Mouse (Mus musculus): ENCODE results near the gene Rbsn. TPM values are rescaled to one million over a fixed set of nuclear protein-coding genes. Genes with fewer than 3 reads are reported as not detected.

The Rbsn gene
- 26.5 and 27.0 TPM in 2 replicates for polyA plus RNA-seq (2015; fragmentation: Nextera tagmentation; extraction: Ambion mirVana)

GRCm38 (mm10) chr6:92214773-92215449 is at the start of gene Rbsn:
Rbsn (minus strand) TSS chr6:92214925.
- Histone ChIP-seq H3K4me1 (peaks cover 12% of the 10 kb centered on the region), H3K27ac (peak within 1 kb of the TSS; percentile 18; the same call in 1 of the 2 replicates), H3K4me3 (peak within 1 kb of the TSS; percentile 85), H3K36me3 (peaks cover 10% of the 10 kb centered on the region), H3K27me3 (no peaks in the 10 kb centered on the region), H3K9ac (peak within 1 kb of the TSS; percentile 84), H3K9me3 (no peaks in the 10 kb centered on the region), H3K4me2 (peak within 1 kb of the TSS; percentile 84)
- peak; percentile 97 for ATAC-seq (ENCODE audit: borderline replicate concordance, extremely low read depth, low FRiP score, low TSS enrichment)
- 9% methylated on average over 35 of the region's 35 CpGs for WGBS

DNA sequence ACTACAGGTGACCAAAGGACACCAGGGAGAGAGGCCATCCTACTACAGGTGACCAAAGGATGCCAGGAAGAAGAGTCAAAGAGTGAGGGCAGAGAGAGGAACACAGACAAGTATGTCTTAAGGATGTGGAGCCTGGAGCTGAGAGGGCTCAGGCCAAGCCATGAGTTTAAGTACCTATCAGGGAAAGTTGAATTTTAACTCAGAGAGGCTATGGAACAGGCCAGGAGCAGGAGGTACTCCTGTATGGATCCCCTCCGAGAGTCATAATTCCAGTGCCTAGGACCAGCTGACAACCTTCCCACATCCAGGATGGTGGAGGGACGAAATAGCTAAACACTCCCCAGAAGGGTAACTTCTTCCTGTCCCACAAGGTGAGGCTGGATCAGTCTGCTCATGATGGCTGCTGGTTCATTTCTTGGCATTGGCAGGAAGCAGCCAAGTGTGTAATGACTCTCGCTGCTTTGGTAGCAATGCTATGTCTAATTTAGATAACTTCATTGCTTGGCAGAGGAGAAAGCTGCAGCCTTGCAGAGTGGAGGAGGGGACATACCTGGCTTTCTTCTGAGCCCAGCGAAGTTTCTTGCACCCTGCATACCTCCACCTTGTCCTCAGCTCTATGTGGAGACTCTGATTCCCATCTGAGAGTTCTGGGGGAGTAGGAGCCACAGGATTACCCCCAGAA is 46.6 kb upstream of the Rbsn start:
- Histone ChIP-seq H3K36me3 (no peaks in the 10 kb centered on the region), H3K9me3 (no peaks in the 10 kb centered on the region), H3K4me2 (no peak overlapping the region), H3K4me1 (no peaks in the 10 kb centered on the region), H3K4me3 (no peak overlapping the region), H3K27me3 (no peaks in the 10 kb centered on the region), H3K27ac (no peak overlapping the region), H3K9ac (no peak overlapping the region)
- WGBS: 61% methylated on average over 4 of the region's 4 CpGs
- no peak for ATAC-seq (ENCODE audit: borderline replicate concordance, extremely low read depth, low FRiP score, low TSS enrichment)

GRCm38 (mm10) chr6:92255346-92255745 is 40.6 kb upstream of the Rbsn start:
- Histone ChIP-seq H3K4me3 (no peak overlapping the region), H3K36me3 (no peaks in the 10 kb centered on the region), H3K9ac (no peak overlapping the region), H3K4me1 (no peaks in the 10 kb centered on the region), H3K27ac (no peak overlapping the region), H3K27me3 (no peaks in the 10 kb centered on the region), H3K9me3 (no peaks in the 10 kb centered on the region), H3K4me2 (no peak overlapping the region)
- ATAC-seq (ENCODE audit: borderline replicate concordance, extremely low read depth, low FRiP score, low TSS enrichment): no peak

DNA sequence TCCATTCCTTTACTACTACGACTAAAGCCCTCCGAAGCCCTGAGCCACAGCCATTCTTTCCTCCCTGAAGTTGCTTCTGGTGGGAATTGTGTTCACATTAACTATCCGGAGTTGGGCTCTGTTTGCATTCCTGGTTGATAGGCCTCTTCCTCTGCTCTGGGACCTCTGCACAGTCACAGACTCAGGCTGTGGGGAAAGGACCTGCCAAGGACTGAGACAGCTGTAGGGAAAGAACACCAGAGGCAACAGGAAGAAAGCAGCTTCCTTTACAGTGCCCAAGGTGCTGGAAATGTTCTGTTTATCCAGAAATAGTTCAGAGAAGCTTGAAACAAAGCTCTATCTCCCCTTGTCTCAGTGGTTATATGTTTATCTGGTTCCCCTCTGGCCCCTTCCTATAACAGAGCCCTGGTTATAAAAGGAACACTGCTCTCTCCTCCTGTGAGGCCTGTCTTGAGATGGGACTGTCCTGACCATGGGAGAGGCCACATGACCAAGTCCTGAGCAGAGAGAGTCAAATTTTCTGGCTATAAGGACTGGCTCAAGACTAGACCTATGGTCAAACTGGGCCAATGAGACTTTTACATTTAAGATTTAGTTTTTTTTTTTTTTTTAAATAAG is 38.6 kb upstream of the Rbsn start:
- peak; percentile 65 for ATAC-seq (ENCODE audit: borderline replicate concordance, extremely low read depth, low FRiP score, low TSS enrichment)
- Histone ChIP-seq H3K4me1 (no peaks in the 10 kb centered on the region), H3K36me3 (no peaks in the 10 kb centered on the region), H3K9me3 (no peaks in the 10 kb centered on the region), H3K27me3 (no peaks in the 10 kb centered on the region), H3K9ac (no peak overlapping the region), H3K4me2 (no peak overlapping the region), H3K4me3 (no peak overlapping the region), H3K27ac (peak overlapping the region; percentile 44)
- WGBS: 59% methylated on average over 3 of the region's 3 CpGs

DNA sequence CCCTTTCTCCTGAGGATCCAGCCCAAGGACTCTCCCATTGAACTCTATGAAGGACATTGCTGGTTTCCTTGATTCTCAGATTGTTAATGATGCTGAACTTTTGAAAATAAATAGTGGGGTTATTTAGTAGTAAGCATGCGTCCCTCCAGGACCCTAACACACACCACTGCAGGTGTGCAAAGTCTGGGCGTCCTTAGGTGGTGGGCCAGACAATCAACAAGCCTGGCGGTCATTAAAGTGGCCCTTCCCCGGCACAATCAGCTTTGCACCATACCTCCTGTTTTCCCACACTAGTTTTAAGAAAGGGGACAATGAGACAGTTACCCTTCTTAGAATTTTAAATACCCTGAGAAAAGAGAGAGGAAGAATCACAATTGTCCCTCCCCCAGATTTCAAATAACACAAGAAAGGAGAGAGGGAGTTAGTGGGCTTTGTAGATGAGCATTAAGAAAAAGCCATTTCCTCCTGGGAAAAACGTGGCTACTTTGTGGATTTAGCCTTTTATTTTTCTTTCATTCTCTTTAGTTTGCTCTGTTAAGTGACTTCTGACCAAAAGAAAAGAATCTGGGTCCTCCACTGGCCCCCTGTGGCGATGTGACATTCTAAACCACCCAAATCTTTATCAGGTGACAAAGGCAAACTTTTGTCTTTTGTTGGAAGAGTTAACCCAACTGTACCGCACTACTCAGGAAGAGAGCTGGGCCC is 32.6 kb upstream of the Rbsn start:
- H3K9me3 ChIP-seq: no peaks in the 10 kb centered on the region
- ATAC-seq (ENCODE audit: borderline replicate concordance, extremely low read depth, low FRiP score, low TSS enrichment): no peak
- WGBS: 31% methylated on average over 7 of the region's 7 CpGs
- H3K4me3 ChIP-seq: no peak overlapping the region
- no peak overlapping the region for H3K4me2 ChIP-seq
- no peak overlapping the region for H3K27ac ChIP-seq
- no peaks in the 10 kb centered on the region for H3K36me3 ChIP-seq
- H3K27me3 ChIP-seq: peaks cover 45% of the 10 kb centered on the region
- peaks cover 7% of the 10 kb centered on the region; the same call in 1 of the 2 replicates for H3K4me1 ChIP-seq
- no peak overlapping the region for H3K9ac ChIP-seq

DNA sequence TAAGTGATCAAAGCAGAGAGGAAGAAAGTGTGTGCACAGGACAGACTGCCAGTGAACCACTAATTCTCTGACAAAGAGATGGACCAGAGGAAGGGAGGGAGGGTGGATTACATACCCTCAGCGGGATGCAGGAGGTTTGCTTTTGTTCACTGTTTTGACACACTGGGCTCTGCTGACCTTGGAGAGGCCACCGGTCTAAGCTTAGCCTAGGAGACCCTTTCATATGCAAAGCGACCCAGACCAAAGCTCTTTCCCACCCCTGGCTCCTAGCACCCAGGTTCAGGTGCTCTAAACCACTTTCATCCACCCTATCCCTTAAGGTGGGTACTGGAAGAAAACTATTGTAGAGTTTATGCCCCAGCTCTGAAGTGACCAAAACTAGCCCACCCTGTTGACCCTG is 31.6 kb upstream of the Rbsn start:
- Histone ChIP-seq H3K9ac (no peak overlapping the region), H3K27me3 (peaks cover 48% of the 10 kb centered on the region), H3K9me3 (no peaks in the 10 kb centered on the region), H3K4me1 (peaks cover 7% of the 10 kb centered on the region; the same call in 1 of the 2 replicates), H3K4me3 (no peak overlapping the region), H3K4me2 (no peak overlapping the region), H3K36me3 (no peaks in the 10 kb centered on the region), H3K27ac (no peak overlapping the region)
- no peak for ATAC-seq (ENCODE audit: borderline replicate concordance, extremely low read depth, low FRiP score, low TSS enrichment)
- 20% methylated on average over 3 of the region's 3 CpGs for WGBS

GRCm38 (mm10) chr6:92244591-92244990 is 29.9 kb upstream of the Rbsn start, which contains the start of gene Trh:
Trh (minus strand) TSS chr6:92244650.
- no peak for ATAC-seq (ENCODE audit: borderline replicate concordance, extremely low read depth, low FRiP score, low TSS enrichment)
- Histone ChIP-seq H3K4me3 (peak within 1 kb of the TSS; percentile 30), H3K9ac (0 out of 2 replicates have a peak within 1 kb of the TSS, but pooled peaks have one; percentile 20), H3K4me2 (peak within 1 kb of the TSS; percentile 55), H3K9me3 (no peaks in the 10 kb centered on the region), H3K4me1 (peaks cover 7% of the 10 kb centered on the region; the same call in 1 of the 2 replicates), H3K27ac (no peak within 1 kb of the TSS), H3K36me3 (no peaks in the 10 kb centered on the region), H3K27me3 (peaks cover 48% of the 10 kb centered on the region)
- WGBS: under 1% methylated on average over 31 of the region's 31 CpGs

GRCm38 (mm10) chr6:92241178-92241906 is 26.6 kb upstream of the Rbsn start:
- 49% methylated on average over 3 of the region's 3 CpGs for WGBS
- no peak overlapping the region for H3K4me2 ChIP-seq
- peak; percentile 81; the same call in 1 of the 2 replicates for ATAC-seq (ENCODE audit: borderline replicate concordance, extremely low read depth, low FRiP score, low TSS enrichment)

GRCm38 (mm10) chr6:92235036-92235435 is 20.3 kb upstream of the Rbsn start:
- Histone ChIP-seq H3K27ac (no peak overlapping the region), H3K4me3 (no peak overlapping the region), H3K4me2 (no peak overlapping the region), H3K9me3 (no peaks in the 10 kb centered on the region), H3K4me1 (no peaks in the 10 kb centered on the region), H3K36me3 (no peaks in the 10 kb centered on the region), H3K27me3 (no peaks in the 10 kb centered on the region), H3K9ac (no peak overlapping the region)
- no peak for ATAC-seq (ENCODE audit: borderline replicate concordance, extremely low read depth, low FRiP score, low TSS enrichment)
- WGBS: 53% methylated on average over 12 of the region's 12 CpGs

More at GRCm38 (mm10) chr6:92241178-92241906, 26.6 kb upstream of the Rbsn start:
- peaks cover 7% of the 10 kb centered on the region; the same call in 1 of the 2 replicates for H3K4me1 ChIP-seq
- no peak overlapping the region for H3K4me3 ChIP-seq
- H3K9me3 ChIP-seq: no peaks in the 10 kb centered on the region
- H3K27ac ChIP-seq: no peak overlapping the region
- no peak overlapping the region for H3K9ac ChIP-seq
- no peaks in the 10 kb centered on the region for H3K36me3 ChIP-seq
- H3K27me3 ChIP-seq: peaks cover 39% of the 10 kb centered on the region

- Histone ChIP-seq H3K4me1 (no peaks in the 10 kb centered on the region), H3K4me3 (no peak overlapping the region), H3K27me3 (no peaks in the 10 kb centered on the region), H3K9me3 (no peaks in the 10 kb centered on the region), H3K27ac (no peak overlapping the region), H3K36me3 (no peaks in the 10 kb centered on the region), H3K9ac (no peak overlapping the region), H3K4me2 (no peak overlapping the region)
- ATAC-seq (ENCODE audit: borderline replicate concordance, extremely low read depth, low FRiP score, low TSS enrichment): no peak
- WGBS: 35% methylated on average over 4 of the region's 4 CpGs
Measured at GRCm38 (mm10) chr6:92231762-92232161, 17.0 kb upstream of the Rbsn start.

GRCm38 (mm10) chr6:92231356-92231755 is 16.6 kb upstream of the Rbsn start:
- Histone ChIP-seq H3K27me3 (no peaks in the 10 kb centered on the region), H3K9me3 (no peaks in the 10 kb centered on the region), H3K36me3 (no peaks in the 10 kb centered on the region), H3K4me1 (no peaks in the 10 kb centered on the region), H3K27ac (no peak overlapping the region), H3K4me2 (no peak overlapping the region), H3K9ac (no peak overlapping the region), H3K4me3 (no peak overlapping the region)
- WGBS: 47% methylated on average over 1 of the region's 1 CpGs
- ATAC-seq (ENCODE audit: borderline replicate concordance, extremely low read depth, low FRiP score, low TSS enrichment): no peak
